Mouse (Mus musculus) central nervous system, embryonic 14 days (tissue): ENCODE results near the gene Olfr514. TPM values are rescaled to one million over a fixed set of nuclear protein-coding genes. Genes with fewer than 3 reads are reported as not detected.

Experiments
- polyA plus RNA-seq: library from polyadenylated mRNA; depleted of rRNA; stranded (reverse); fragments of >200 nt; gene quantifications from 2 replicates; pipeline ENCODE4 v1.2.3, GENCODE M21; 2012; rRNA removed

Olfr514 gene
- polyA plus RNA-seq: not detected in 2 replicates

DNA sequence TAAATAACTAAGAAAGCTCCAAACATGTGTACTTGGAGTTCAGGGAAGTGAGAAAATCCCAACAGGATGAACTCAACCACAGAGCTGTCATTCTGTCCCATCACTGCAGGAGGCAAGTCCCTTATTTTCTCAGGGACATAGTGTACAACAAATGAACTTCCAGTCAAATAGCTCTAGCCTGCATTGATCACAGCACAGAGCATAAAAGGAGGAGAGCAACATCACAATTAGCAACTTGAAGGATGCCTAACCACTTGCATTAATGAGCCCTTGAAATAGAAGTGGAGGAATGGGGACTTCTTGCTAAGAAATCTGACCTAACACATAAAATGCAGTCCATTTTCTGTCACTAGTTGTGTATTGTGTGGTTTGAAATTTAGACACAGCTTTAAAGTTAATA lies at the start of gene Olfr514:
Olfr514 (minus strand) TSS at position 101 of the 400 bp plus-strand sequence.

DNA sequence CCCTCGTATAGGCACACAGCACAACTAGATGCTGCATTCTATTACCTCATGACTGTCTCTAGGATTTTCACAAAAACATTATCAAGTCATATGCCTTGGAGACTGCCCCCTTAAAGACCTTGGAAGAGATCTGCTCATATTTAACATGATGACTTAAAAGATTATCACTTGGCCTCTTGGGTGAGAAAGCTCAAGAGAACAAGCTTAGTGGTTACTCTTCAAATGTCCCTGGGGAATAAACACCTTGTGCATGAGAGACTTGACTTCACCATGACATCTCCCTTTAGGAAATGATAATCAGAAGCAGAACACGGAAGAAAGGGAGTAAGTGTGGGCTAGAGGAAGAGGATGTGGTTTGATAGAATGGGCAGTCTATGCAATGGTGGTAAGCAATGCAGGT lies 46.5 kb upstream of the Olfr514 start, which contains the start of gene Olfr517:
Olfr517 (minus strand) TSS at position 101 of the 400 bp plus-strand sequence.

DNA sequence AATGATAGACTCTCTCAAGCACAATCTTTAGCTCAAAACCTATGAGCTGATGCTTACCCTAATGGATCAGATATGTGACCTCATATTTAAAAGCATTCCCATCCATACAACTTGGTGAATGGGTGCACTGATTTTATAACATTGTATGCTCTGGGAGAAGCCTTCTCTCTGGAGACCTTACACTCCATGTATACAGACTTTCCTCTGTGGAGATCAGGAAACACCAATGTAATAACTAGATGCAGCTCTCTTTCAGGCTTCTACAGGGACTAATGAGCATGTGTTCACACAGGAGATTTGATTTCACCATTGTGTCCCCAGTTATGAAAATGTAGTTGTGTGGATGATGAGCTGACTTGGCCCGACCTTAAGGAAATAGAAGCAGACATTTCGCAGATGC lies 24.6 kb upstream of the Olfr514 start, which contains the start of gene Olfr516:
Olfr516 (minus strand) TSS at position 101 of the 400 bp plus-strand sequence.

Other genes with a start within 250 kb of the Olfr514 start
- gene Olfr506, start 215.2 kb downstream of the Olfr514 start, polyA plus RNA-seq: 0.01 TPM in 1 of 2 replicates, not detected in the other
- not detected in 2 replicates for gene Olfr507, start 204.2 kb downstream of the Olfr514 start, polyA plus RNA-seq
- not detected in 2 replicates for gene Olfr508, start 196.0 kb downstream of the Olfr514 start, polyA plus RNA-seq
- not detected in 2 replicates for gene Olfr509, start 174.1 kb downstream of the Olfr514 start, polyA plus RNA-seq
- not detected in 2 replicates for gene Olfr510, start 159.6 kb downstream of the Olfr514 start, polyA plus RNA-seq
- gene Olfr512, start 112.7 kb downstream of the Olfr514 start, polyA plus RNA-seq: not detected in 2 replicates
- gene Olfr513, start 75.0 kb downstream of the Olfr514 start, polyA plus RNA-seq: not detected in 2 replicates
- gene Olfr516, start 24.5 kb upstream of the Olfr514 start, polyA plus RNA-seq: not detected in 2 replicates
- not detected in 2 replicates for gene Olfr517, start 46.4 kb upstream of the Olfr514 start, polyA plus RNA-seq
- gene Olfr518, start 59.0 kb upstream of the Olfr514 start, polyA plus RNA-seq: not detected in 2 replicates
- gene Olfr519, start 68.4 kb upstream of the Olfr514 start, polyA plus RNA-seq: not detected in 2 replicates
- not detected in 2 replicates for gene Nlrp10, start 104.2 kb upstream of the Olfr514 start, polyA plus RNA-seq
- gene Eif3f, start 108.4 kb upstream of the Olfr514 start, polyA plus RNA-seq: 119 and 124 TPM in 2 replicates
- 111 and 117 TPM in 2 replicates for gene Tub, start 124.3 kb upstream of the Olfr514 start, polyA plus RNA-seq